Mouse (Mus musculus) mouse embryonic stem cell (cell line): ENCODE data around the gene Dmd.

Experiments used
- in situ Hi-C, 2 experiments: fragments of 300-500 bp; cut with MboI; formaldehyde crosslinking; loops; 1 replicate in 1 of 2; 3 replicates in 1 of 2; pipeline ENCODE4 v1.14.3; 2019 to 2020; ENCODE audit warnings: low sequenced_read_pairs in 2 of 2, low pct_unique_long_range_greater_than_20kb in 1 of 2, mixed read lengths in 1 of 2; ENCODE audit not compliant: unreplicated experiment in 1 of 2

Dmd gene

GRCm38 (mm10) chrX:84241297-84241859 lies 1292.7 kb downstream of the Dmd start:
- in situ Hi-C loops: no loop called here

- in situ Hi-C loops: no loop called here
Measured at GRCm38 (mm10) chrX:84330593-84330992, 1381.9 kb downstream of the Dmd start.

GRCm38 (mm10) chrX:84332177-84332576 lies 1383.5 kb downstream of the Dmd start:
- in situ Hi-C loops: no loop called here

- in situ Hi-C loops: no loop called here
Measured at GRCm38 (mm10) chrX:84364981-84365380, 1416.3 kb downstream of the Dmd start.

- in situ Hi-C loops: no loop called here
Measured at GRCm38 (mm10) chrX:84435608-84436007, 1486.9 kb downstream of the Dmd start.

GRCm38 (mm10) chrX:84436556-84436955 lies 1487.9 kb downstream of the Dmd start:
- in situ Hi-C loops: no loop called here

- in situ Hi-C loops: no loop called here
Measured at GRCm38 (mm10) chrX:84442996-84443395, 1494.3 kb downstream of the Dmd start.

GRCm38 (mm10) chrX:84443985-84444384 lies 1495.3 kb downstream of the Dmd start:
- in situ Hi-C loops: no loop called here

GRCm38 (mm10) chrX:84444638-84445037 lies 1496.0 kb downstream of the Dmd start:
- in situ Hi-C loops: no loop called here

- in situ Hi-C loops: no loop called here
Measured at GRCm38 (mm10) chrX:84454473-84454872, 1505.8 kb downstream of the Dmd start.

GRCm38 (mm10) chrX:84514650-84515366 lies 1566.1 kb downstream of the Dmd start:
- in situ Hi-C loops: no loop called here

- in situ Hi-C loops: no loop called here
Measured at GRCm38 (mm10) chrX:84551995-84552394, 1603.3 kb downstream of the Dmd start.

GRCm38 (mm10) chrX:84553441-84553840 lies 1604.8 kb downstream of the Dmd start:
- in situ Hi-C loops: no loop called here

GRCm38 (mm10) chrX:84598476-84598875 lies 1649.8 kb downstream of the Dmd start:
- in situ Hi-C loops: no loop called here

- in situ Hi-C loops: no loop called here
Measured at GRCm38 (mm10) chrX:84640446-84640845, 1691.8 kb downstream of the Dmd start.

- in situ Hi-C loops: no loop called here
Measured at GRCm38 (mm10) chrX:84747683-84748082, 1799.0 kb downstream of the Dmd start.

- in situ Hi-C loops: no loop called here
Measured at GRCm38 (mm10) chrX:84860012-84860647, 1911.5 kb downstream of the Dmd start.

- in situ Hi-C loops: no loop called here
Measured at GRCm38 (mm10) chrX:84873090-84873489, 1924.4 kb downstream of the Dmd start.

- in situ Hi-C loops: loop anchor here in 1 of 2 experiments (25.0 kb wide), 1 partner anchor 284 kb away; no protein-coding TSS in a partner anchor
Measured at GRCm38 (mm10) chrX:84878125-84878524, 1929.5 kb downstream of the Dmd start.
